Mouse (Mus musculus): Measurements from ENCODE around the gene Tmem106c. TPM values are rescaled to one million over a fixed set of nuclear protein-coding genes. Genes with fewer than 3 reads are reported as not detected.

Tmem106c gene
- polyA plus RNA-seq (2017; shearing (Covaris generic)) = 17.3 TPM

GRCm38 (mm10) chr15:97963989-97964835 lies at the start of gene Tmem106c:
Gene Tmem106c (plus strand): TSS chr15:97964200.

GRCm38 (mm10) chr15:98003822-98004739 lies 40.1 kb downstream of the Tmem106c start, which contains the start of gene Col2a1:
Gene Col2a1 (minus strand): TSS chr15:98004695.

Other genes with a start within 250 kb of the Tmem106c start
- 0.77 TPM for gene Endou, start 232.9 kb upstream of the Tmem106c start, polyA plus RNA-seq (2017; shearing (Covaris generic))
- gene Rapgef3, start 196.2 kb upstream of the Tmem106c start, polyA plus RNA-seq (2017; shearing (Covaris generic)) = 1.3 TPM
- gene Slc48a1, start 185.7 kb upstream of the Tmem106c start, polyA plus RNA-seq (2017; shearing (Covaris generic)) = 38.3 TPM
- 72.6 TPM for gene Hdac7, start 119.7 kb upstream of the Tmem106c start, polyA plus RNA-seq (2017; shearing (Covaris generic))
- 1.1 TPM for gene Vdr, start 53.6 kb upstream of the Tmem106c start, polyA plus RNA-seq (2017; shearing (Covaris generic))
- not detected for gene Col2a1, start 40.5 kb downstream of the Tmem106c start, polyA plus RNA-seq (2017; shearing (Covaris generic))
- 7.9 TPM for gene Pfkm, start 128.4 kb downstream of the Tmem106c start, polyA plus RNA-seq (2017; shearing (Covaris generic))
- 27.9 TPM for gene Senp1, start 129.5 kb downstream of the Tmem106c start, polyA plus RNA-seq (2017; shearing (Covaris generic))
- gene Asb8, start 201.4 kb downstream of the Tmem106c start, polyA plus RNA-seq (2017; shearing (Covaris generic)) = 21.2 TPM
- gene Ccdc184, start 203.0 kb downstream of the Tmem106c start, polyA plus RNA-seq (2017; shearing (Covaris generic)) = not detected
- not detected for gene Olfr288, start 231.3 kb downstream of the Tmem106c start, polyA plus RNA-seq (2017; shearing (Covaris generic))

Data from naive thymus-derived CD4-positive, alpha-beta T cell, adult 5 months (primary cell).